Mouse (Mus musculus): ENCODE measurements around the gene Rybp.

Rybp gene

GRCm38 (mm10) chr6:100287334-100288015, at the start of gene Rybp:
Rybp (minus strand) TSS chr6:100287485.
- peak; percentile 96 for DNase-seq (ENCODE audit: low read depth, low spot score)

DNA sequence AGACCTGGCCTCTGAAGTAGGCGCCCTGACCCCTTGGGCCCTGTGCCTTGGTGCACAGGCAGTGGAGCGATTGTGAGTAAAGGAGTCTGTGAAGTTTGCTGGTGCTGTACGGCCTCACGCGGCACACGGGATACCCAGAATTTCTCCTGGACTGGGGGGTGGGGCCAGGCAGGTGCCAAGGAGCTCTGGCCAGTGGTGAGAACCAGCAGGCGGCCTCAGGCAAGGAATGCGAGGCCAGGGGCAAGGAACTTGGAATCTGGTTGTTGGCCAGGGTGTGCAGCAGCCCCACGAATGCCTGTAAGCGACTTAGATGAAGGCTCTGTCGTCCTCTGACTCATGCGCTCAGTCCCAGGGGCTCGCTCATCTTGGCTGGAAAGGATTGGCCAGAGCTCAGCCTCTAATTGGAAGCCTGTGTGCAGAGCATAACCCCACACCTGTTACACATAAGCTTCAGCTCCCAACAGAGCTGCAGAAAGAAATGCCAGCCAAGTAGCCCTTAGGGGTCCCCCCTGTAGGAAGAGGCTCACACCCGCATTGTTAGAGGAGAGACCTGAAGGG, 49.4 kb upstream of the Rybp start:
- DNase-seq (ENCODE audit: low read depth, low spot score), result no peak

GRCm38 (mm10) chr6:100335506-100336144, 48.3 kb upstream of the Rybp start:
- DNase-seq (ENCODE audit: low read depth, low spot score), result no peak

- no peak for DNase-seq (ENCODE audit: low read depth, low spot score)
Measured at GRCm38 (mm10) chr6:100333745-100334144, 46.5 kb upstream of the Rybp start.

DNA sequence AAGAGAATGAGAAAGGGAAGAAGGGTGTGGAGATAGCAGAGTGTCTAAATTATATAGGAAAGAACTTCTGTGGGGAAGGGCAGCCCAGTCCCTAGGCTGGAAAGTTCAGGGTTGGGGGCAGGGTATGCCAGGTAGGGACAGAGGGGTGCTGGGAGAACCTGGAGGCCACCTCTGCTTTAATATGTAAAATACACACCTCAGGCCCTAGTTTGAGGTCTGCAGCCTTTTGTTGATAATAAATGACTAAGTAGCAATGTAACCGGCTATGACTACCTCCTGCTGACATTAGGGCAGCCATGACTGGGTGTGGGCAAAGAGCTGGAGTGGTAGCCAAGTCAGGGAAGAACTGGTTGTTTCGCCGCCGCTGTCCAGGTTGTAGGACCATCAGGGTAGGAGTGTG, 45.2 kb upstream of the Rybp start:
- DNase-seq (ENCODE audit: low read depth, low spot score), result no peak

DNA sequence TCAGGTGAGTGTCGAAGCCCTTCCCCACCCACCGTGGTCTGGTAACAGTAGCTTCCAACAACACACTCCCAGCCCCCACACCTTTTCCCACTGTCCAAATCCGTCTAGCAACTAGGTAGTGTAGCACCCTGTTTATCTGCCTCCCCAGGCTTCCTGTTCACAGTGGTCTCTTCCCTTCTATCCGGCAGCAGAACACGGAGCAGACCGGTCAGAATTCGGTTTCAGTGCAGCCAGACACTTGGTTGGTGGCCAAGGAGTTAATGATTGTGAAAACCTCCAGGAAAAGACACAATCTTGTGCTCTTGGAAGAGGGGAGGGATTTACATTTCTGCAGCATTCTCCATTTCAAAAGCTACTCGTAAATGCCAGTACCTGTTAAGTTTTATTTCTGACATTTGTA, 44.3 kb upstream of the Rybp start:
- DNase-seq (ENCODE audit: low read depth, low spot score), result no peak

- DNase-seq (ENCODE audit: low read depth, low spot score), result no peak
Measured at GRCm38 (mm10) chr6:100331055-100331454, 43.8 kb upstream of the Rybp start.

- no peak for DNase-seq (ENCODE audit: low read depth, low spot score)
Measured at GRCm38 (mm10) chr6:100329542-100329941, 42.3 kb upstream of the Rybp start.

- DNase-seq (ENCODE audit: low read depth, low spot score), result no peak
Measured at GRCm38 (mm10) chr6:100327050-100327449, 39.8 kb upstream of the Rybp start.

DNA sequence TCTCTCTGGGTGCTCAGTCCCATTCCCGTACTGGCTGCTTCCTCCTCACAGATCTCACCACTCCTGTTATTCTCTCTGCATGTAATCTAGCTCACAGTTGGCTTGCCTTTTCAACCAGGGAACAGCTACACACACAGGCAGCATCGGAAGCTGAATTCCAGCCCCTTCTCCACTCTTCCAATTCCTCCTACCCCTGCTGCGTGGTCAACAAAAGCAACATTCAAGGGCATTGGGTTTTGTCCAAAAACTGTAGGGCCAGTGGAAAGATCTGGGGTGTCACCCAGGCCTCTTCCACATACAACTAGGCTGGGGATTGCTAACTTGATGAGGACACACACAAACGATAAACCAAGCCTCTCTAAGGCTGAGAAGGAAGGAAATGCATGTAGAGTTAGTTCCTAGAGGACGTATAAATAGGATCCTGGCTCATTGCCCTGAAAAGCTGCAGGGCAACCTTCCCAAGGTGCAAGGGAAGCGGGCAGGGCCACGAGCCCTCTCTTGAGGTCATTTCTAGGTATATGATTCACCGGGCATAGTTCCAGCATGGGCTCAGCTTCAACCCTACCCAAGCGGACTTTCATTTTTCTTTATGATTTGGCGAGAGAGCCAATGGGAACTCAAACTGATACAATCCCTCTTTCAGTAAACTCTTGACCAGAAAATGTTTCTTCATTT, 36.6 kb upstream of the Rybp start:
- no peak for DNase-seq (ENCODE audit: low read depth, low spot score)

- no peak for DNase-seq (ENCODE audit: low read depth, low spot score)
Measured at GRCm38 (mm10) chr6:100322561-100322960, 35.3 kb upstream of the Rybp start.

- no peak for DNase-seq (ENCODE audit: low read depth, low spot score)
Measured at GRCm38 (mm10) chr6:100322145-100322544, 34.9 kb upstream of the Rybp start.

- peak; percentile 25 for DNase-seq (ENCODE audit: low read depth, low spot score)
Measured at GRCm38 (mm10) chr6:100314201-100314600, 26.9 kb upstream of the Rybp start.

GRCm38 (mm10) chr6:100311167-100311566, 23.9 kb upstream of the Rybp start:
- DNase-seq (ENCODE audit: low read depth, low spot score), result no peak

DNA sequence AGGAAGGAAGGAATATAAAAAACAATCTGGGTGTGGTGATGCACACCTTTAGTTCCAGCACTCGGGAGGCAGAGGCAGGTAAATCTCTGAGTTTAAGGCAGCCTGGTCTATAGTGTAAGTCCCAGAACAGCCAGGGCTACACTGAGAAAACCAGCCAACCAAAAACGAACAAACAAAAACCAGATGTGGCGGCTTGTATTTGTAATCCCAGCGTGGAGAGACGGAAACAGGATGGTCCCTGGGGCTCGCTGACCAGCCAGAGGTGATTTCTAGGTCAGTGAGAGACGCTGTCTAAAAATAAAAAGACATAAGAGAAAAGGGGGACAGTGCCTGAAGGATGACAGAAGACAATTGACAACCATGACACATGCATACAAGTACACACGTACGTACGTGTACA, 17.5 kb upstream of the Rybp start:
- no peak for DNase-seq (ENCODE audit: low read depth, low spot score)

GRCm38 (mm10) chr6:100301410-100302108, 14.3 kb upstream of the Rybp start:
- DNase-seq (ENCODE audit: low read depth, low spot score), result no peak

DNA sequence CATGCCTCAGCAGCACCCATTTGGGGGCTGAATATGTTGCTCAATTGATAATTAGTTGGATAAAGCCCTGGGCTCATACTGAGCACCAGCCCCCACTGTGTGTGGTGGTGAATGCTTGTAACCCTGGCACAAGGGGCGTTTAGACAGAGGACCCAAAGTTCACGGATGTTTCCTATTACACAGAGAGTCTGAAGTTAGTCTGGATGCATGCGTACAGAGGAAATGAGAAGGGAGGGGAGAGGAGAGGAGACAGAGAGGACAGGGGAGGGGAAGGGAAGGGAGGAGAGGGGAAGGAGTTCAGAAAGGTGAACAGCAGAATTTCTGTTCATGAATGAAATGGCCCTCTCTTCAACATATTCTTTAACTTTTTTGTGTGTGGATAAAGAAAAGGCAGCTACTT, 13.5 kb upstream of the Rybp start:
- no peak for DNase-seq (ENCODE audit: low read depth, low spot score)

DNA sequence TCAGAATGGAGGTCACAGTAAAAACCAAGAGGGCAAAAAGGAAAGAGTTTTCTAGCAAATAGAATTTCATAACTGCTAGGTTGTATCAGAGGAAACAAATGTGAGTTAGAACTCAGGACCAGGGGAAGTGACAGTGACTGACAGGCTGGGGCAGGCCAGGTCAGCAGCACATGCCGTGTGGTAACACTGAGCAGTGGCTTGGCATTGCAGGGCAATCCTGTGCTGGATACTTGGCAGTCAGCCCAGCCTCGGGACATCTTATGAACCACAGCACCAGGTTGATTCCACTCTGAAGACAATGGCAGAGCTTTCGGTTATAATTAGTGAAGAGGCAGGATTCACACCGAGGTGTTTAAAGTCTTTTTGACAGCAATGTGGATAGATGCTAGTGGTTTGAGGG, 11.7 kb upstream of the Rybp start:
- no peak for DNase-seq (ENCODE audit: low read depth, low spot score)

- DNase-seq (ENCODE audit: low read depth, low spot score), result no peak
Measured at GRCm38 (mm10) chr6:100297536-100297935, 10.3 kb upstream of the Rybp start.

GRCm38 (mm10) chr6:100292411-100292810, 5.1 kb upstream of the Rybp start:
- no peak for DNase-seq (ENCODE audit: low read depth, low spot score)

- DNase-seq (ENCODE audit: low read depth, low spot score), result no peak
Measured at GRCm38 (mm10) chr6:100289058-100289457, 1.8 kb upstream of the Rybp start.

DNA sequence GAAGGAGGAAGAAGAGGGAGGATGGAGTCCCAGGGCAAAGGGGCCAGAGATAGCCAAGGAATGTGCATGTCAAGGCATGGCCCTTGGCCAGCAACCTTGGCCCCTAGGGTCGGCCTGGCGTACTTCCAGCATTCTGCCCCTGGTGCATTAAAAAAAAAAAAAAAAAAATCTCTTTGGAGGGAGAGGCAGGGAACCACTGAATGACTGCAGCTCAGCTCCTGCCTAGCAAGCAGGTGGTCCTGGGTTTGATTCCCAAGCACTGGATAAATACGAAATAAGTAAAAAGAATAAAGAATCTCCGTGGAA, 1.4 kb upstream of the Rybp start:
- DNase-seq (ENCODE audit: low read depth, low spot score), result no peak

Data from CD4-positive, CD25-positive, alpha-beta regulatory T cell, adult 2 months (primary cell).